Mouse (Mus musculus) liver, embryonic 14.5 days (tissue): ENCODE results near the gene Pde10a.

Source experiments
- CTCF ChIP-seq: IDR thresholded peaks from 2 replicates; pipeline ENCODE4 v1.5.1; 2016; ENCODE audit warnings: antibody characterized with exemption, low read depth, control low read depth
- EP300 ChIP-seq: IDR thresholded peaks from 2 replicates; pipeline ENCODE4 v1.6.1; 2016; ENCODE audit warnings: antibody characterized with exemption, low read depth

- TF ChIP-seq CTCF (no peak), EP300 (no peak)
Measured at GRCm38 (mm10) chr17:8870848-8871247, 345.7 kb downstream of the Pde10a start.
